Mouse (Mus musculus): Measurements from ENCODE around the gene Gm4133. TPM values are rescaled to one million over a fixed set of nuclear protein-coding genes. Genes with fewer than 3 reads are reported as not detected.
"Not testable (repeated sequence)": the region's sequence is repeated elsewhere in the genome, so short reads cannot be mapped to it uniquely, and the experiment has no call there.

Gene Gm4133
- polyA plus RNA-seq (2016; fragmentation: Nextera tagmentation; extraction: Ambion mirVana): not detected in 2 replicates

- H3K4me1 ChIP-seq; DNase-seq (ENCODE audit: low spot score); H3K9me3 ChIP-seq (replicated peaks); H3K27me3 ChIP-seq (ENCODE audit: low read depth, poor library complexity, severe bottlenecking); H3K4me3 ChIP-seq; H3K27ac ChIP-seq (replicated peaks); H3K36me3 ChIP-seq: not testable (repeated sequence)
- no CpG with 5 or more reads among the region's 2 CpGs for WGBS
Observed at GRCm38 (mm10) chr7:20333965-20334364, at the start of gene Gm4133. Gm4133 (minus strand) TSS chr7:20334065.

- not testable (repeated sequence) for H3K27ac ChIP-seq (replicated peaks); DNase-seq (ENCODE audit: low spot score); H3K36me3 ChIP-seq; H3K9me3 ChIP-seq (replicated peaks); H3K27me3 ChIP-seq (ENCODE audit: low read depth, poor library complexity, severe bottlenecking); H3K4me1 ChIP-seq; H3K4me3 ChIP-seq
- no CpG with 5 or more reads among the region's 1 CpGs for WGBS
Observed at GRCm38 (mm10) chr7:20375310-20375709, 41.4 kb upstream of the Gm4133 start, which contains the start of gene Gm5728. Gm5728 (minus strand) TSS chr7:20375410.

Other genes with a start within 250 kb of the Gm4133 start
- gene Vmn1r91, start 234.4 kb downstream of the Gm4133 start, polyA plus RNA-seq (2016; fragmentation: Nextera tagmentation; extraction: Ambion mirVana): not detected in 2 replicates
- gene Gm16442, start 211.5 kb downstream of the Gm4133 start, polyA plus RNA-seq (2016; fragmentation: Nextera tagmentation; extraction: Ambion mirVana): not detected in 2 replicates
- gene Vmn1r93, start 195.0 kb downstream of the Gm4133 start, polyA plus RNA-seq (2016; fragmentation: Nextera tagmentation; extraction: Ambion mirVana): not detected in 2 replicates
- not detected in 2 replicates for gene Vmn1r94, start 165.7 kb downstream of the Gm4133 start, polyA plus RNA-seq (2016; fragmentation: Nextera tagmentation; extraction: Ambion mirVana)
- not detected in 2 replicates for gene Vmn1r95, start 140.4 kb downstream of the Gm4133 start, polyA plus RNA-seq (2016; fragmentation: Nextera tagmentation; extraction: Ambion mirVana)
- gene Gm6164, start 128.5 kb downstream of the Gm4133 start, polyA plus RNA-seq (2016; fragmentation: Nextera tagmentation; extraction: Ambion mirVana): not detected in 2 replicates
- not detected in 2 replicates for gene Gm4498, start 100.2 kb downstream of the Gm4133 start, polyA plus RNA-seq (2016; fragmentation: Nextera tagmentation; extraction: Ambion mirVana)
- gene Gm5890, start 71.2 kb downstream of the Gm4133 start, polyA plus RNA-seq (2016; fragmentation: Nextera tagmentation; extraction: Ambion mirVana): not detected in 2 replicates
- gene Gm5728, start 41.3 kb upstream of the Gm4133 start, polyA plus RNA-seq (2016; fragmentation: Nextera tagmentation; extraction: Ambion mirVana): not detected in 2 replicates
- gene Vmn1r100, start 83.9 kb upstream of the Gm4133 start, polyA plus RNA-seq (2016; fragmentation: Nextera tagmentation; extraction: Ambion mirVana): not detected in 2 replicates
- not detected in 2 replicates for gene Vmn1r101, start 108.5 kb upstream of the Gm4133 start, polyA plus RNA-seq (2016; fragmentation: Nextera tagmentation; extraction: Ambion mirVana)
- not detected in 2 replicates for gene Gm10670, start 140.9 kb upstream of the Gm4133 start, polyA plus RNA-seq (2016; fragmentation: Nextera tagmentation; extraction: Ambion mirVana)
- gene Vmn1r103, start 176.5 kb upstream of the Gm4133 start, polyA plus RNA-seq (2016; fragmentation: Nextera tagmentation; extraction: Ambion mirVana): not detected in 2 replicates
- not detected in 2 replicates for gene Vmn1r104, start 199.8 kb upstream of the Gm4133 start, polyA plus RNA-seq (2016; fragmentation: Nextera tagmentation; extraction: Ambion mirVana)
- not detected in 2 replicates for gene Gm5726, start 211.7 kb upstream of the Gm4133 start, polyA plus RNA-seq (2016; fragmentation: Nextera tagmentation; extraction: Ambion mirVana)
- gene Gm4141, start 242.2 kb upstream of the Gm4133 start, polyA plus RNA-seq (2016; fragmentation: Nextera tagmentation; extraction: Ambion mirVana): not detected in 2 replicates